Mouse (Mus musculus) urinary bladder, adult 2 months (tissue): Measurements from ENCODE around the gene Tada2b. TPM values are rescaled to one million over a fixed set of nuclear protein-coding genes. Genes with fewer than 3 reads are reported as not detected.

Experiments
- DNase-seq: peaks from one replicate; pipeline ENCODE4 v3.0.0; 2022; ENCODE audit warnings: low spot score
- polyA plus RNA-seq: library from polyadenylated mRNA; depleted of rRNA; stranded (reverse); fragments of >200 nt; gene quantifications from 2 replicates; pipeline ENCODE4 v1.2.3, GENCODE M21; 2012; rRNA removed

Tada2b gene
- polyA plus RNA-seq, 1 experiment = 12.6 TPM

DNA sequence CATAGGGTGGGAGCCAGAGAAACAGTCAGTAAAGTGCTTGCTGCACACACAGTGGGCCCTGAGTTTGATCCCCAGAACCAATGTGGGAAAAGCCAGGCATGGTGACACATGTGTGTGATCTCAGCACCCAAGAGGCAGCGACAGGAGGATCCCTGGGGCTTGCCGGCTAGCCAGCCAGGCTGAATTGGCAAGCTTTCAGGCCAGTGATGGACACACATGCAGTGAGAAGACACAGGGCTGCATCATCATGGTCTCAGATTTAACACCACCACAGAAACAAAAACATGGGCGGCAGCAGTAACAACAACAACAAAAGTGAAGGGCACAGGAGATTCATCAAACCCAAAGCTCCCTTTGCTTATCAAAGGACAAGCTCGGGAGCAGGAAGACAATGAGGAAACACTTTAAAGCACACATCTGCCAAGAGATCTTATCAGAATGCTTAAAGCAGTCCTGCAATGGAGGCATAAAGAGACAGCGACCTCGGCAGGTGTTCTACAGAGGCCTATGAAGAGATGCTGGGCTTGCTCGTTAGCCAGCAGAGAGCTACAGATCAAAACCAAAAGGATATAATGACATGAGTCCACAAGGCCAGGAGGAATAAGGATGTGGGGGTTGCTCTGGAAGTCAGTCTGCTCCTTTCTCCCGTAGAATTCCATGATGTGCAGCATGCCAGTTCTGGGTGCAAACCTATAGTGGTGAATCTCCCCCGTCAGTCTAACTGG lies 37.8 kb downstream of the Tada2b start:
- DNase-seq = no peak

GRCm38 (mm10) chr5:36445028-36445427 lies 39.1 kb downstream of the Tada2b start:
- no peak for DNase-seq

GRCm38 (mm10) chr5:36444611-36445010 lies 39.5 kb downstream of the Tada2b start:
- no peak for DNase-seq

DNA sequence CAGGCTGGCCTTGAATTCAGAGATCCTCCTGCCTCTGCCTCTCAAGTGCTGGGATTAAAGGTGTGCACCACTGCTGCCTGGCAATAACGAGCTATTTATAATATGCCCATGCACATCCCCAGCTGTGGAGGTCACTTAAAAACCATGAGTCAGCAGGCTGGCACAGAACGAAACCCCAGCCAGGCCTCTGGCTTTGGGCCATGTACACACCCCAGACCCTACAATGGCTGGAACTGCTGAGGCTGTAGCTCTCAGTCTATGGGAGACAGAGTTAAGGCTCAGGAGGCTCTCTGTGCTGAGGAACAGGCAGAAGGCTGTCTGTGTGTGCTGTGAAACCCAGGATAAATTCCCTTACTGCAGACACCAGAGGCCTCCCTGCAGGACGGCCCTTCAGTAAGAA lies 43.3 kb downstream of the Tada2b start:
- no peak for DNase-seq

GRCm38 (mm10) chr5:36436858-36437257 lies 47.2 kb downstream of the Tada2b start:
- no peak for DNase-seq

GRCm38 (mm10) chr5:36434398-36434967 lies 49.6 kb downstream of the Tada2b start:
- DNase-seq = no peak

GRCm38 (mm10) chr5:36431711-36432110 lies 52.4 kb downstream of the Tada2b start:
- DNase-seq = no peak

GRCm38 (mm10) chr5:36429551-36429950 lies 54.5 kb downstream of the Tada2b start:
- DNase-seq = no peak

GRCm38 (mm10) chr5:36427831-36428230 lies 56.3 kb downstream of the Tada2b start:
- DNase-seq = no peak

GRCm38 (mm10) chr5:36426404-36426803 lies 57.7 kb downstream of the Tada2b start:
- no peak for DNase-seq

DNA sequence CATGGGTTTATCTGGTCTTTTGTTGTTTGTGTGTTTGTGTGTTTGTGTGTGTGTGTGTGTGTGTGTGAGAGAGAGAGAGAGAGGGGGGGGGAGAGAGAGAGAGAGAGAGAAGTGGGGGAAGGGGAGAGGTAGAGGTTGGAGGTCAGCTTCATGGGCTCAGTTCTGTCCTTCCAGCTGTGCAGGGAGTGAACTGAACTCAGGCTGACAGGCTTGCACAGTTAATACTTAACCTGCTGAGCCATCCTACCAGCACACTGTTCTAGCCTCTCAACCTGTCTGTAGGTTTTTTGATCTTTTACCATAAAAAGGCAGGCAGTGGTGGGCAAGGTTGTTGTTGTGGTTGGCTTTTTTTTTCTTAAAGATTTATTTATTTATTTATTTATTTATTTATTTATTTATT lies 59.4 kb downstream of the Tada2b start:
- DNase-seq = no peak

Other genes with a start within 250 kb of the Tada2b start
- gene Sorcs2, start 86.1 kb downstream of the Tada2b start, polyA plus RNA-seq = 15.8 and 20.7 TPM in 2 replicates
- gene Grpel1, start 19.3 kb downstream of the Tada2b start, polyA plus RNA-seq = 25.3 and 32.5 TPM in 2 replicates
- 0.17 and 0.32 TPM in 2 replicates for gene Ccdc96, start 303 bp upstream of the Tada2b start, polyA plus RNA-seq
- gene Tbc1d14, start 109.0 kb upstream of the Tada2b start, polyA plus RNA-seq = 22.2 and 22.5 TPM in 2 replicates
- gene D5Ertd579e, start 211.7 kb upstream of the Tada2b start, polyA plus RNA-seq = 27.9 and 35.3 TPM in 2 replicates